Mouse (Mus musculus) urinary bladder, postnatal 4 days (tissue): ENCODE results near the gene Esyt2.

Experiments
- DNase-seq, 2 experiments: peaks; one replicate each; pipeline ENCODE4 v3.0.0; 2021 to 2022; ENCODE audit warnings: low spot score in 2 of 2

Esyt2 gene

GRCm38 (mm10) chr12:116362091-116362490 lies 81.1 kb downstream of the Esyt2 start:
- DNase-seq = no peak

- no peak for DNase-seq
Observed at GRCm38 (mm10) chr12:116366900-116367299, 85.9 kb downstream of the Esyt2 start.

GRCm38 (mm10) chr12:116367346-116367745 lies 86.3 kb downstream of the Esyt2 start:
- DNase-seq = no peak

GRCm38 (mm10) chr12:116368857-116369256 lies 87.9 kb downstream of the Esyt2 start:
- no peak for DNase-seq

GRCm38 (mm10) chr12:116383101-116383500 lies 102.1 kb downstream of the Esyt2 start:
- DNase-seq = no peak

- no peak for DNase-seq
Observed at GRCm38 (mm10) chr12:116383995-116384394, 103.0 kb downstream of the Esyt2 start.

- no peak for DNase-seq
Observed at GRCm38 (mm10) chr12:116386802-116387201, 105.8 kb downstream of the Esyt2 start.

GRCm38 (mm10) chr12:116389868-116390267 lies 108.9 kb downstream of the Esyt2 start:
- no peak for DNase-seq

GRCm38 (mm10) chr12:116394327-116394726 lies 113.3 kb downstream of the Esyt2 start:
- no peak for DNase-seq

GRCm38 (mm10) chr12:116395312-116395711 lies 114.3 kb downstream of the Esyt2 start:
- DNase-seq = no peak

- no peak for DNase-seq
Observed at GRCm38 (mm10) chr12:116396072-116396695, 115.2 kb downstream of the Esyt2 start.

GRCm38 (mm10) chr12:116404012-116404679 lies 123.2 kb downstream of the Esyt2 start:
- no peak for DNase-seq

- peak; percentile 98 to 99 for DNase-seq
Observed at GRCm38 (mm10) chr12:116405045-116405835, 124.2 kb downstream of the Esyt2 start, which contains the start of gene Ncapg2. TSS of gene Ncapg2 (plus strand) at chr12:116405402.

- DNase-seq = no peak
Observed at GRCm38 (mm10) chr12:116405836-116406155, 124.8 kb downstream of the Esyt2 start.

- DNase-seq = no peak
Observed at GRCm38 (mm10) chr12:116407883-116408282, 126.9 kb downstream of the Esyt2 start.

GRCm38 (mm10) chr12:116414941-116415340 lies 133.9 kb downstream of the Esyt2 start:
- DNase-seq = no peak

- no peak for DNase-seq
Observed at GRCm38 (mm10) chr12:116416514-116416913, 135.5 kb downstream of the Esyt2 start.

GRCm38 (mm10) chr12:116421656-116422055 lies 140.7 kb downstream of the Esyt2 start:
- DNase-seq = no peak

GRCm38 (mm10) chr12:116425392-116425791 lies 144.4 kb downstream of the Esyt2 start:
- no peak for DNase-seq

GRCm38 (mm10) chr12:116433742-116434141 lies 152.7 kb downstream of the Esyt2 start:
- no peak for DNase-seq

GRCm38 (mm10) chr12:116435232-116435631 lies 154.2 kb downstream of the Esyt2 start:
- DNase-seq = no peak

GRCm38 (mm10) chr12:116436125-116436524 lies 155.1 kb downstream of the Esyt2 start:
- DNase-seq = no peak

- DNase-seq = no peak
Observed at GRCm38 (mm10) chr12:116438591-116438990, 157.6 kb downstream of the Esyt2 start.
